Mouse (Mus musculus) neural tube, embryonic 14.5 days (tissue): ENCODE data around the gene Nt5dc2. TPM values are rescaled to one million over a fixed set of nuclear protein-coding genes. Genes with fewer than 3 reads are reported as not detected.

Source experiments
- ATAC-seq: fragments of 200-750 bp; cut with Nextera tagmentation; 2 replicates; pipeline ENCODE4 v1.8.0; 2017; ENCODE audit warnings: low read depth, mild to moderate bottlenecking, moderate TSS enrichment, moderate library complexity
- H3K27ac ChIP-seq: fragments of 300-500 bp; sonication (generic); 2 replicates; pipeline ENCODE4 v1.5.1; 2014; ENCODE audit warnings: low read depth, mild to moderate bottlenecking, control low read depth, low read length, moderate library complexity, mixed read lengths
- H3K27me3 ChIP-seq: fragments of 300-500 bp; sonication (generic); 2 replicates; pipeline ENCODE4 v1.6.1; 2014; ENCODE audit warnings: low read length; ENCODE audit not compliant: control insufficient read depth, insufficient read depth
- H3K36me3 ChIP-seq: fragments of 300-500 bp; sonication (generic); 2 replicates; pipeline ENCODE4 v1.6.1; 2014; ENCODE audit warnings: low read length, mixed read lengths; ENCODE audit not compliant: control insufficient read depth, insufficient read depth
- H3K4me1 ChIP-seq: fragments of 300-500 bp; sonication (generic); 2 replicates; pipeline ENCODE4 v1.6.1; 2014; ENCODE audit warnings: low read length; ENCODE audit not compliant: control insufficient read depth, insufficient read depth
- H3K4me2 ChIP-seq: fragments of 300-500 bp; sonication (generic); 2 replicates; pipeline ENCODE4 v1.6.1; 2014; ENCODE audit warnings: mild to moderate bottlenecking, low read depth, low read length, control low read depth
- H3K4me3 ChIP-seq: fragments of 300-500 bp; sonication (generic); 2 replicates; pipeline ENCODE4 v1.5.1; 2014; ENCODE audit warnings: low read depth, low read length, control low read depth, mixed read lengths
- H3K9ac ChIP-seq: fragments of 300-500 bp; sonication (generic); replicated peaks from 2 replicates; pipeline ENCODE4 v1.6.1; 2014; ENCODE audit warnings: low read depth, mild to moderate bottlenecking, control low read depth, low read length, mixed read lengths
- H3K9me3 ChIP-seq: fragments of 300-500 bp; sonication (generic); 2 replicates; pipeline ENCODE4 v1.6.1; 2016; ENCODE audit warnings: low read length; ENCODE audit not compliant: control insufficient read depth
- WGBS: fragments of 180-500 bp; shearing (Covaris S2); extraction: QIAGEN DNeasy Blood & Tissue Kit; methylation state at CpG from one replicate; pipeline ENCODE4 v1.1.7; 2014; 5-methylcytosine and 5-hydroxymethylcytosine counted together
- polyA plus RNA-seq: library from polyadenylated mRNA; unstranded; fragments of >200 nt; fragmentation: Nextera tagmentation; extraction: Ambion mirVana; gene quantifications from 2 replicates; pipeline ENCODE4 v1.2.1, GENCODE M21; 2014

The Nt5dc2 gene
- polyA plus RNA-seq, 1 experiment from 2014 or later: 219 TPM

GRCm38 (mm10) chr14:31115522-31115921 is 15.3 kb upstream of the Nt5dc2 start:
- Histone ChIP-seq H3K27me3 (no peaks in the 10 kb centered on the region), H3K4me1 (no peaks in the 10 kb centered on the region), H3K4me3 (no peak overlapping the region), H3K9ac (no peak overlapping the region), H3K36me3 (peaks cover 42% of the 10 kb centered on the region; the same call in 1 of the 2 replicates), H3K4me2 (no peak overlapping the region), H3K27ac (no peak overlapping the region), H3K9me3 (no peaks in the 10 kb centered on the region)
- 82% methylated on average over 2 of the region's 2 CpGs for WGBS
- ATAC-seq: no peak

GRCm38 (mm10) chr14:31125106-31126075 is 5.5 kb upstream of the Nt5dc2 start:
- Histone ChIP-seq H3K4me1 (peaks cover 5% of the 10 kb centered on the region; the same call in 1 of the 2 replicates), H3K27ac (no peak overlapping the region), H3K4me3 (no peak overlapping the region), H3K4me2 (no peak overlapping the region), H3K9ac (no peak overlapping the region), H3K27me3 (no peaks in the 10 kb centered on the region), H3K36me3 (peaks cover 3% of the 10 kb centered on the region; the same call in 1 of the 2 replicates), H3K9me3 (no peaks in the 10 kb centered on the region)
- ATAC-seq: no peak
- 66% methylated on average over 9 of the region's 9 CpGs for WGBS

- Histone ChIP-seq H3K27ac (no peak overlapping the region), H3K9ac (no peak overlapping the region), H3K9me3 (no peaks in the 10 kb centered on the region), H3K36me3 (no peaks in the 10 kb centered on the region), H3K4me2 (no peak overlapping the region), H3K4me3 (no peak overlapping the region), H3K4me1 (peaks cover 6% of the 10 kb centered on the region), H3K27me3 (no peaks in the 10 kb centered on the region)
- 94% methylated on average over 8 of the region's 8 CpGs for WGBS
- no peak for ATAC-seq
Measured at GRCm38 (mm10) chr14:31126826-31127225, 4.0 kb upstream of the Nt5dc2 start.

GRCm38 (mm10) chr14:31128101-31128825 is 2.6 kb upstream of the Nt5dc2 start:
- peaks cover 20% of the 10 kb centered on the region for H3K4me1 ChIP-seq
- H3K27me3 ChIP-seq: no peaks in the 10 kb centered on the region
- H3K36me3 ChIP-seq: no peaks in the 10 kb centered on the region
- 0 out of 2 replicates have a peak, but pooled peaks have one; percentile 2 for ATAC-seq
- H3K27ac ChIP-seq: peak overlapping the region; percentile 68; the same call in 1 of the 2 replicates
- peak overlapping the region; percentile 64 for H3K9ac ChIP-seq
- H3K4me2 ChIP-seq: peak overlapping the region; percentile 59
- H3K9me3 ChIP-seq: no peaks in the 10 kb centered on the region
- H3K4me3 ChIP-seq: peak overlapping the region; percentile 65
- WGBS: 2% methylated on average over 23 of the region's 23 CpGs

GRCm38 (mm10) chr14:31128826-31129219 is 2.0 kb upstream of the Nt5dc2 start, which contains the start of gene Smim4:
Gene Smim4 (minus strand): TSS chr14:31128956.
- Histone ChIP-seq H3K4me3 (peak within 1 kb of the TSS; percentile 65), H3K9me3 (no peaks in the 10 kb centered on the region), H3K4me2 (peak within 1 kb of the TSS; percentile 59), H3K4me1 (peaks cover 23% of the 10 kb centered on the region), H3K36me3 (no peaks in the 10 kb centered on the region), H3K27me3 (no peaks in the 10 kb centered on the region), H3K27ac (peak within 1 kb of the TSS; percentile 87; the same call in 1 of the 2 replicates), H3K9ac (peak within 1 kb of the TSS; percentile 64)
- ATAC-seq: peak; percentile 96
- under 1% methylated on average over 33 of the region's 33 CpGs for WGBS

- Histone ChIP-seq H3K4me1 (peaks cover 23% of the 10 kb centered on the region), H3K9ac (no peak overlapping the region)
- 68% methylated on average over 15 of the region's 15 CpGs for WGBS
Measured at GRCm38 (mm10) chr14:31129326-31130235, 1.3 kb upstream of the Nt5dc2 start.

GRCm38 (mm10) chr14:31131272-31131821 is 494 bp downstream of the Nt5dc2 start:
- peak; percentile 5; the same call in 1 of the 2 replicates for ATAC-seq
- Histone ChIP-seq H3K9ac (peak overlapping the region; percentile 80), H3K27ac (peak overlapping the region; percentile 87), H3K36me3 (peaks cover 5% of the 10 kb centered on the region), H3K4me2 (peak overlapping the region; percentile 62), H3K27me3 (no peaks in the 10 kb centered on the region), H3K4me1 (peaks cover 23% of the 10 kb centered on the region), H3K9me3 (no peaks in the 10 kb centered on the region), H3K4me3 (peak overlapping the region; percentile 78)
- WGBS: under 1% methylated on average over 43 of the region's 43 CpGs

More at GRCm38 (mm10) chr14:31129326-31130235, 1.3 kb upstream of the Nt5dc2 start:
- peak overlapping the region; percentile 30; the same call in 1 of the 2 replicates for H3K4me2 ChIP-seq
- H3K36me3 ChIP-seq: no peaks in the 10 kb centered on the region
- H3K4me3 ChIP-seq: peak overlapping the region; percentile 65
- H3K27me3 ChIP-seq: no peaks in the 10 kb centered on the region
- no peak for ATAC-seq
- peak overlapping the region; percentile 87 for H3K27ac ChIP-seq
- H3K9me3 ChIP-seq: no peaks in the 10 kb centered on the region

- peak overlapping the region; percentile 80 for H3K9ac ChIP-seq
- peak overlapping the region; percentile 62 for H3K4me2 ChIP-seq
- peak overlapping the region; percentile 78 for H3K4me3 ChIP-seq
- 18% methylated on average over 6 of the region's 6 CpGs for WGBS
- peaks cover 23% of the 10 kb centered on the region for H3K4me1 ChIP-seq
- H3K9me3 ChIP-seq: no peaks in the 10 kb centered on the region
- no peak for ATAC-seq
- no peaks in the 10 kb centered on the region for H3K27me3 ChIP-seq
- H3K36me3 ChIP-seq: peaks cover 12% of the 10 kb centered on the region
- no peak overlapping the region for H3K27ac ChIP-seq
Measured at GRCm38 (mm10) chr14:31132031-31132430, 1.2 kb downstream of the Nt5dc2 start.
